Mouse (Mus musculus): ENCODE data around the gene Ttn.

- TF ChIP-seq TAL1 (IDR thresholded peaks at IDR 0.05; ENCODE audit: low read length) = no peak
- TF ChIP-seq GATA1 (IDR thresholded peaks at IDR 0.05; ENCODE audit: low read length) = no peak
Observed at GRCm38 (mm10) chr2:76655444-76655843, 326.9 kb downstream of the Ttn start.
